In the genomic region with DNA sequence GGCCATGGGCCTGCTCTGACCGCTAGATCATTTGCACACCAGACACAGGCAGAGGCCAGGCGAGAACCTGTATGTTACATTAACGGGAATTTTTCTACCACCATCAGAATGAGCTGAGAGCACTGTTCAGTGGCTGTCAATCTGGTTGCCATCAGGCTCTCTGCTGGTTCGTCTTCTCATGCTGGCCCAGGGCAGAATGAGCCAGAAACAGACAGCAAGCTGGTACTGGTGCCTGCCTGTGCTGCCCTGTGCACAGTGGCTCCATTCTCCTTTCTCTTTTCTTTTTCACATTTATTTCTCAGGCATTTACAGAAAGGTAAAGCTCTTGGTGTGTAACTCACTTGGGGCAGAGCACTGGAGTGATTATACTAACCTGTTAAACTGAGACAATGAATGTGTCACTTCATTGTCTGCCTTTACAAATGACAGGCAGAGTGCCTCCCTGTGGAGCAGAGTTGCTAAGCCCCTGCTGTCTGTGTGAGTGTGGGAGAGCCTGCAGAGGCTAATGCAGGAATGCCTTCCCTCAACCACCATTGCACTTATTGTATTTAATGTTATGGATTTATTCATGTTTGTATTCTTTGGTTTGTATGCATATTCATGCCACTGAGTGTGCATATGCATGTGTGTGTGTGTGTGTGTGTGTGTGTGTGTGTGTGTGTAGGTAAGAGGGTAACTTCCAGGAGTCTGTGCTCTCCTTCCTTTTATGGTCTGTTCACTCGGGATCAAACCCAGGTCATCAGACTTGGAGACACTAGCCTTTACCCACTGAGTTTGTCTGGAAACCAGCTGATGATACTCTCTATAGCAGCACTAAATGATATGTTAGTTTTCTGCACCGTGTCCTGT, we compare ENCODE assay signal across 16 mouse cellular contexts. TPM values are rescaled to one million over a fixed set of nuclear protein-coding genes. Genes with fewer than 3 reads are reported as not detected.
DNase-seq lines count a peak whose midpoint lies in the region; ATAC-seq and TF ChIP-seq lines count a peak whose summit lies in the region.
"Had no signal": no experiment of that assay in that cellular context is flagged by ENCODE, and none has a peak within 500 bp of the region (broad histone marks: within the 10 kb centered on the region; RNA-seq: fewer than 3 reads in every experiment).

No protein-coding gene starts in this region.

- no peaks in the 10 kb centered on the region for H3K9me3 ChIP-seq in forebrain, embryonic 12.5 days
- H3K9me3 ChIP-seq in hindbrain, postnatal 0 days (ENCODE audit: low read length) = no peaks in the 10 kb centered on the region
- no peaks in the 10 kb centered on the region for H3K9me3 ChIP-seq in intestine, embryonic 16.5 days (ENCODE audit: control insufficient read depth, low read length)
- H3K9me3 ChIP-seq: heart, embryonic 13.5 days; liver, embryonic 12.5 days had no signal

- peak; percentile 67; the same call in 1 of the 2 replicates for ATAC-seq in forebrain, embryonic 12.5 days (ENCODE audit: low FRiP score)
- ATAC-seq in hindbrain, postnatal 0 days = 0 out of 2 replicates have a peak, but pooled peaks have one; percentile 43
- no peak for ATAC-seq in intestine, embryonic 16.5 days
- ATAC-seq: liver, embryonic 12.5 days; lung, postnatal 0 days had no signal

- H3K9ac ChIP-seq in forebrain, embryonic 12.5 days = no peak overlapping the region
- no peak overlapping the region for H3K9ac ChIP-seq in hindbrain, postnatal 0 days (replicated peaks; ENCODE audit: low read length)
- H3K9ac ChIP-seq in intestine, embryonic 16.5 days (ENCODE audit: low read depth, low read length) = no peak overlapping the region
- H3K9ac ChIP-seq: heart, embryonic 13.5 days; liver, embryonic 12.5 days had no signal

- WGBS in forebrain, embryonic 12.5 days = 49% methylated on average over 6 of the region's 6 CpGs
- 46% methylated on average over 6 of the region's 6 CpGs for WGBS in hindbrain, postnatal 0 days
- 71% methylated on average over 6 of the region's 6 CpGs for WGBS in intestine, embryonic 16.5 days

- H3K4me1 ChIP-seq in forebrain, embryonic 12.5 days = peaks cover 21% of the 10 kb centered on the region
- no peaks in the 10 kb centered on the region for H3K4me1 ChIP-seq in hindbrain, postnatal 0 days (ENCODE audit: insufficient read depth, low read length)
- H3K4me1 ChIP-seq in intestine, embryonic 16.5 days (ENCODE audit: control insufficient read depth, insufficient read depth, low read length) = no peaks in the 10 kb centered on the region
- H3K4me1 ChIP-seq: heart, embryonic 13.5 days; liver, embryonic 12.5 days had no signal

- no peak for TF ChIP-seq CTCF in hindbrain, postnatal 0 days (IDR thresholded peaks at IDR 0.05; ENCODE audit: low read depth)

- H3K4me3 ChIP-seq in forebrain, embryonic 12.5 days (replicated peaks) = no peak overlapping the region
- H3K4me3 ChIP-seq in hindbrain, postnatal 0 days (ENCODE audit: low read length) = no peak overlapping the region
- H3K4me3 ChIP-seq in intestine, embryonic 16.5 days (ENCODE audit: low read length) = no peak overlapping the region
- H3K4me3 ChIP-seq: heart, embryonic 13.5 days; liver, embryonic 12.5 days had no signal

- H3K27me3 ChIP-seq in forebrain, embryonic 12.5 days = no peaks in the 10 kb centered on the region
- no peaks in the 10 kb centered on the region for H3K27me3 ChIP-seq in hindbrain, postnatal 0 days (ENCODE audit: insufficient read depth, low read length)
- no peaks in the 10 kb centered on the region for H3K27me3 ChIP-seq in intestine, embryonic 16.5 days (replicated peaks; ENCODE audit: control insufficient read depth, insufficient read depth, low read length)
- H3K27me3 ChIP-seq: heart, embryonic 13.5 days; liver, embryonic 12.5 days had no signal

- H3K27ac ChIP-seq in forebrain, embryonic 12.5 days = no peak overlapping the region; the same call in 1 of the 2 replicates
- H3K27ac ChIP-seq in hindbrain, postnatal 0 days = no peak overlapping the region
- H3K27ac ChIP-seq in intestine, embryonic 16.5 days (ENCODE audit: low read length) = no peak overlapping the region
- H3K27ac ChIP-seq: heart, embryonic 13.5 days; kidney, postnatal 0 days; liver, embryonic 12.5 days had no signal

- H3K4me2 ChIP-seq in forebrain, embryonic 12.5 days = no peak overlapping the region
- no peak overlapping the region for H3K4me2 ChIP-seq in hindbrain, postnatal 0 days (ENCODE audit: low read depth, low read length)
- no peak overlapping the region for H3K4me2 ChIP-seq in intestine, embryonic 16.5 days (ENCODE audit: low read depth, low read length)
- H3K4me2 ChIP-seq: heart, embryonic 13.5 days; liver, embryonic 12.5 days had no signal

- H3K36me3 ChIP-seq in forebrain, embryonic 12.5 days (replicated peaks) = no peaks in the 10 kb centered on the region
- no peaks in the 10 kb centered on the region for H3K36me3 ChIP-seq in hindbrain, postnatal 0 days (ENCODE audit: insufficient read depth, low read length)
- no peaks in the 10 kb centered on the region for H3K36me3 ChIP-seq in intestine, embryonic 16.5 days (ENCODE audit: control insufficient read depth, insufficient read depth, low read length)
- H3K36me3 ChIP-seq: heart, embryonic 13.5 days; liver, embryonic 12.5 days had no signal

- DNase-seq in cerebellum, postnatal 14 days = peak; percentile 45
- no peak for DNase-seq in cerebellum, adult 8-10 months
- peak; percentile 24 for DNase-seq in R1 (ENCODE audit: low read depth, low spot score)
- peak; percentile 27 for DNase-seq in hindbrain, postnatal 0 days (ENCODE audit: low spot score)
- DNase-seq in urinary bladder, postnatal 25 days (ENCODE audit: low spot score) = no peak
- DNase-seq in spleen, adult 12 weeks (ENCODE audit: low spot score) = no peak
- DNase-seq: cerebellum, adult 18-20 months; gastrocnemius, postnatal 10 days; right cerebral cortex, postnatal 14 days had no signal

RNA-seq across cellular contexts. Expression of gene Ush2a, which starts 1.3 kb away (rescaled TPM):
- 0.03 and 0.13 TPM in 2 replicates for polyA plus RNA-seq in forebrain, embryonic 12.5 days (2016; fragmentation: Nextera tagmentation; extraction: Ambion mirVana)
- total RNA-seq in hindbrain, postnatal 0 days (2014; rRNA removed) = 0.11 and 1.5 TPM in 2 replicates
- polyA plus RNA-seq in hindbrain, postnatal 0 days (2015; fragmentation: Nextera tagmentation; extraction: Ambion mirVana) = 0.37 and 0.44 TPM in 2 replicates
- polyA plus RNA-seq in intestine, embryonic 16.5 days (2015; fragmentation: Nextera tagmentation; extraction: Ambion mirVana) = 0.01 and 0.06 TPM in 2 replicates
- total RNA-seq: megakaryocyte-erythroid progenitor cell, adult 5-6 weeks had no signal
- polyA plus RNA-seq: kidney, postnatal 0 days had no signal

Comparison
In these comparisons a context has a peak if more than half of its experiments do, and no peak if none do; other contexts are left out.
1. DNase-seq: peak in cerebellum, postnatal 14 days (2 of 2), R1 (single experiment) and hindbrain, postnatal 0 days (single experiment); none in cerebellum, adult 8-10 months (single experiment), urinary bladder, postnatal 25 days (single experiment) and spleen, adult 12 weeks (single experiment).